In the genomic region with DNA sequence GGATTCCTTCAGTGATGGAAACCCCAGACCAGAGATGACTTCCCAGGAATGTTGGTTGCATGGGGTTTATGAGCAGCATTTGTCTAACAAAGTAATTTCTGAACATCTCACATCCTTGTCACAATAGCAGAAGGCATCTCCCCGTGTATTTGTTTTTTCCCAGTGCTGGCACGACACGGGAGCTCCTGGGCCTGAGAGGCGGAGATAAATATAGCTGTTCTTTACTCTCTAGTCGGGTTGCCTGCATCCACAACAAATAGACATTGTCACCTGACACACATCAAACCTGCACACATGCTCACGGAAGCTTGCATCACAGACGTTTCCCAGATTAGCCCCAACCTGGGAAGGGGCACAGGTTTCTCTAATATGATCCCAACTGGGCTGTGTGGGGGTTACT, we compare ENCODE assay signal across 19 mouse cellular contexts. TPM values are rescaled to one million over a fixed set of nuclear protein-coding genes. Genes with fewer than 3 reads are reported as not detected.
"Had no signal": no experiment of that assay in that cellular context is flagged by ENCODE, and none has a peak within 500 bp of the region (broad histone marks: within the 10 kb centered on the region; RNA-seq: fewer than 3 reads in every experiment).

No protein-coding gene starts in this region.

- DNase-seq: left cerebral cortex, postnatal 4 days; liver; liver, embryonic 13.5 days; liver, postnatal 0 days; lung, adult 2 months; lung, embryonic 14.5 days; lung, postnatal 10 days; lung, postnatal 14 days; lung, postnatal 36 days; lung, postnatal 4 days; midbrain, embryonic 14.5 days had no signal

- ATAC-seq: liver, embryonic 12.5 days; liver, postnatal 0 days; lung, postnatal 0 days; midbrain, embryonic 13.5 days; midbrain, embryonic 15.5 days; midbrain, embryonic 16.5 days had no signal

RNA-seq across cellular contexts. Expression of gene Ntrk3, which starts 30.1 kb away (rescaled TPM):
- total RNA-seq: megakaryocyte progenitor cell, adult 5-6 weeks; megakaryocyte, adult 5-6 weeks; megakaryocyte-erythroid progenitor cell, adult 5-6 weeks had no signal
